8 mouse cellular contexts compared by ENCODE assay signal in the genomic region with DNA sequence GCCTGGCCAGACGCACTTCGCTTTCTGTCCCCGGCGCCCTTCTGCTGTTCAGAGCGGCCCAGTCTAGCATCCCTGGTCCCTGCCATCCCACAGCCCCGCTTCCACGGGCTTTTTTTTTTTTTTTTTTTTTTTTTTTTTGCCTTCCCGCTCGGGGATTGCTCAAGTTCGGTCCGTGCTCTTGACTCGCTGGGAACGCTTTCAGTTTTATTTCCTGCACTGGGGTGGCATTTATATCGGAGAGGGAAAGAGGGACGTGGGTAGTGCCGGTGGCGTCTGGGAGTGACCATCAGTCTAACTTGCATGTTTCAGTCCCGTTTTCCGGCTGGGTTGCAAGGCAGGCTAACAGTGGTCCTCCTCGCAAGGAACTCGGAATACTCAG. TPM values are rescaled to one million over a fixed set of nuclear protein-coding genes. Genes with fewer than 3 reads are reported as not detected.
DNase-seq lines count a peak whose midpoint lies in the region; ATAC-seq and TF ChIP-seq lines count a peak whose summit lies in the region.

No protein-coding gene starts in this region.

- no peaks in the 10 kb centered on the region for H3K9me3 ChIP-seq in hindbrain, embryonic 10.5 days
- H3K9me3 ChIP-seq in lung, embryonic 16.5 days (ENCODE audit: control insufficient read depth, low read length), result no peaks in the 10 kb centered on the region
- H3K9me3 ChIP-seq in stomach, embryonic 16.5 days (replicated peaks; ENCODE audit: control insufficient read depth, low read length), result no peaks in the 10 kb centered on the region

- under 1% methylated on average over 21 of the region's 21 CpGs for WGBS in thymus, adult 2 months
- WGBS in hindbrain, embryonic 10.5 days, result 4% methylated on average over 21 of the region's 21 CpGs
- under 1% methylated on average over 21 of the region's 21 CpGs for WGBS in lung, embryonic 16.5 days
- under 1% methylated on average over 21 of the region's 21 CpGs for WGBS in stomach, embryonic 16.5 days

- no peaks in the 10 kb centered on the region for H3K36me3 ChIP-seq in thymus, adult 2 months (ENCODE audit: control insufficient read depth, insufficient read depth, low read length)
- H3K36me3 ChIP-seq in hindbrain, embryonic 10.5 days, result 0 out of 2 replicates have a peak, but pooled peaks cover 4% of the 10 kb centered on the region
- no peaks in the 10 kb centered on the region for H3K36me3 ChIP-seq in lung, embryonic 16.5 days (ENCODE audit: control insufficient read depth, insufficient read depth, low read length)
- H3K36me3 ChIP-seq in stomach, embryonic 16.5 days (ENCODE audit: control insufficient read depth, insufficient read depth, low read length), result no peaks in the 10 kb centered on the region

- TF ChIP-seq POLR2A in thymus, adult 2 months (IDR thresholded peaks at IDR 0.05; ENCODE audit: control insufficient read depth, extremely low read depth, insufficient read depth, low read length, poor library complexity), result no peak

- DNase-seq in frontal cortex, postnatal 10 days (ENCODE audit: low spot score in 2 of 2), result no peak
- DNase-seq in thymus, adult 2 months, result peak; percentile 37
- DNase-seq in thymus, postnatal 0 days (ENCODE audit: low spot score), result no peak
- no peak for DNase-seq in hindbrain, embryonic 10.5 days (ENCODE audit: low spot score)

- H3K4me3 ChIP-seq in thymus, adult 2 months (ENCODE audit: control insufficient read depth, insufficient read depth, low read length), result peak overlapping the region; percentile 66
- peak overlapping the region; percentile 82 for H3K4me3 ChIP-seq in hindbrain, embryonic 10.5 days
- peak overlapping the region; percentile 65 for H3K4me3 ChIP-seq in lung, embryonic 16.5 days (ENCODE audit: low read length)
- H3K4me3 ChIP-seq in stomach, embryonic 16.5 days (replicated peaks; ENCODE audit: low read length), result peak overlapping the region; percentile 78

- peak overlapping the region; percentile 80 for H3K27ac ChIP-seq in thymus, adult 2 months (ENCODE audit: control insufficient read depth, insufficient read depth, low read length)
- H3K27ac ChIP-seq in hindbrain, embryonic 10.5 days, result peak overlapping the region; percentile 96
- peak overlapping the region; percentile 89 for H3K27ac ChIP-seq in lung, embryonic 16.5 days (ENCODE audit: low read length)
- H3K27ac ChIP-seq in stomach, embryonic 16.5 days (ENCODE audit: low read length), result peak overlapping the region; percentile 98

- H3K27me3 ChIP-seq in thymus, adult 2 months (ENCODE audit: control insufficient read depth, insufficient read depth, low read length), result no peaks in the 10 kb centered on the region
- no peaks in the 10 kb centered on the region for H3K27me3 ChIP-seq in hindbrain, embryonic 10.5 days (ENCODE audit: insufficient read depth, poor library complexity, severe bottlenecking)
- no peaks in the 10 kb centered on the region for H3K27me3 ChIP-seq in lung, embryonic 16.5 days (ENCODE audit: control insufficient read depth, insufficient read depth, low read depth, low read length)
- H3K27me3 ChIP-seq in stomach, embryonic 16.5 days (ENCODE audit: control insufficient read depth, insufficient read depth, low read length), result no peaks in the 10 kb centered on the region

- peak; percentile 10; the same call in 1 of the 2 replicates for ATAC-seq in frontal cortex, adult (ENCODE audit: low TSS enrichment)
- no peak for ATAC-seq in lung, embryonic 16.5 days (ENCODE audit: low read depth)
- ATAC-seq in stomach, embryonic 16.5 days (ENCODE audit: insufficient read depth, low FRiP score), result no peak
- ATAC-seq in cerebellum, adult (ENCODE audit: insufficient number of reproducible peaks, low FRiP score, low TSS enrichment), result no peak

- H3K4me1 ChIP-seq in thymus, adult 2 months (replicated peaks; ENCODE audit: control insufficient read depth, insufficient read depth, low read length), result peaks cover 6% of the 10 kb centered on the region
- H3K4me1 ChIP-seq in hindbrain, embryonic 10.5 days (replicated peaks), result peaks cover 15% of the 10 kb centered on the region
- H3K4me1 ChIP-seq in lung, embryonic 16.5 days (replicated peaks; ENCODE audit: control insufficient read depth, insufficient read depth, low read length), result peaks cover 10% of the 10 kb centered on the region
- H3K4me1 ChIP-seq in stomach, embryonic 16.5 days (ENCODE audit: control insufficient read depth, insufficient read depth, low read length), result peaks cover 12% of the 10 kb centered on the region

- TF ChIP-seq CTCF in thymus, adult 2 months (IDR thresholded peaks at IDR 0.05; ENCODE audit: borderline replicate concordance, control insufficient read depth, extremely low read depth, insufficient read depth, low read length, poor library complexity), result no peak

- H3K9ac ChIP-seq in lung, embryonic 16.5 days (ENCODE audit: low read length), result peak overlapping the region; percentile 78
- peak overlapping the region; percentile 96 for H3K9ac ChIP-seq in stomach, embryonic 16.5 days (ENCODE audit: low read length)

- H3K4me2 ChIP-seq in lung, embryonic 16.5 days (ENCODE audit: low read depth, low read length), result peak overlapping the region; percentile 63
- peak overlapping the region; percentile 79 for H3K4me2 ChIP-seq in stomach, embryonic 16.5 days (ENCODE audit: low read depth, low read length)

RNA-seq across cellular contexts. Expression of a gene that starts 0.7 kb away (rescaled TPM):
- 32.0 and 35.1 TPM in 2 replicates for polyA plus RNA-seq in thymus, adult 2 months (2012; rRNA removed)
- polyA plus RNA-seq in thymus, postnatal 0 days (2015; fragmentation: Nextera tagmentation; extraction: Ambion mirVana), result 65.3 and 70.3 TPM in 2 replicates
- polyA plus RNA-seq in hindbrain, embryonic 10.5 days (2016; fragmentation: Nextera tagmentation; extraction: Ambion mirVana), result 58.5 and 63.7 TPM in 2 replicates
- polyA plus RNA-seq in lung, embryonic 16.5 days (2015; fragmentation: Nextera tagmentation; extraction: Ambion mirVana), result 73.5 and 75.4 TPM in 2 replicates
- polyA plus RNA-seq in stomach, embryonic 16.5 days (2015; fragmentation: Nextera tagmentation; extraction: Ambion mirVana), result 71.0 and 79.9 TPM in 2 replicates
